Mouse (Mus musculus) heart, postnatal 0 days (tissue): ENCODE measurements around the gene Itpripl2.

Source experiments
- CTCF ChIP-seq: IDR thresholded peaks from 2 replicates; pipeline ENCODE4 v1.5.1; 2016; ENCODE audit warnings: antibody characterized with exemption, control low read depth, low read depth
- EP300 ChIP-seq: IDR thresholded peaks from 2 replicates; pipeline ENCODE4 v1.6.1; 2016; ENCODE audit warnings: antibody characterized with exemption, low read depth

DNA sequence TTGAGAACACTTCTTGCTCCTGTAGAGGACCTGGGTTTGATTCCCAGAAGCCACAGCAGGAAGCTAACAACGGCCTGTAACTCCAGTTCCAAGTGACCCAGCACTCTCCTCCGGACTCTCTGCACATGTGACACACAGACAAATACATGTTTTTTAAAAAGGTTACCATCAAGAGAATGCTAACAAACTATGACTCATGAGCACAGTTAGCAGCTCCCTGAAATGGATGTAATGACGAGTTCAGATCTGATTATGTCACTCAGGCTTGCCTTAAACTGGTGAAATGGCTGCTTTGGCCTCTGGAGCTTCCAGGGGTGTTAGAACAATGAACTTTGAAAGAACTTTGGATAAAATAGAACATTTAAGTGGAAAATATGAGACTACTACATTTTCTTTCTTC lies 42.6 kb upstream of the Itpripl2 start:
- TF ChIP-seq CTCF (no peak), EP300 (no peak)
